10 mouse cellular contexts compared by ENCODE assay signal in the genomic region with DNA sequence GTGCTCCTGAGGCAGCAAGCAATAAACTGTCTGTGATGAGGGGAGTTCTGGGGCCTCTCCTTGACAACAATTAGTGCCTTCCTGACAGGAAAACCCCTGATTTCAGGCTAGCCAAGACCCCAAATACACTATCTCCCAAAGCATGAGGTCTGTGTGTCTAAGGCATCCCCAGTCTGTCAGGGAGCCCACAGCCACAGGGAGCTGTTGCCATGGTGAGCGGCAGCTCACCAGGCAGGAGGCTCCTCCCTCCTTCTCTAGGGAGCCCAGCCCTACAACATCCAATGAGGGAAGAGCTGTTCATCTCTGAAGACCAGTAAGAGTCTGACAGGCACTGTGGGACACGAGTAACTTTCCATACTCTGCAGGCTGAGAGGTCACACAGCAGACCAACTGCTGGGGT. TPM values are rescaled to one million over a fixed set of nuclear protein-coding genes. Genes with fewer than 3 reads are reported as not detected.
DNase-seq lines count a peak whose midpoint lies in the region; ATAC-seq and TF ChIP-seq lines count a peak whose summit lies in the region.
"Had no signal": no experiment of that assay in that cellular context is flagged by ENCODE, and none has a peak within 500 bp of the region (broad histone marks: within the 10 kb centered on the region; RNA-seq: fewer than 3 reads in every experiment).

No protein-coding gene starts in this region.

- ATAC-seq in liver, embryonic 16.5 days (ENCODE audit: low read depth) = peak; percentile 24; the same call in 1 of the 2 replicates

- TF ChIP-seq CTCF in layer of hippocampus, adult 2 months (conservative IDR thresholded peaks at IDR 0.05) = no peak

- H3K27me3 ChIP-seq in liver, embryonic 16.5 days (ENCODE audit: control insufficient read depth, insufficient read depth, low read depth, low read length) = peaks cover 21% of the 10 kb centered on the region
- H3K27me3 ChIP-seq in forebrain, embryonic 10.5 days (ENCODE audit: poor library complexity, severe bottlenecking) = peaks cover 45% of the 10 kb centered on the region

- no peaks in the 10 kb centered on the region for H3K4me1 ChIP-seq in liver, embryonic 16.5 days (ENCODE audit: control insufficient read depth, low read depth, low read length)
- peaks cover 29% of the 10 kb centered on the region for H3K4me1 ChIP-seq in forebrain, embryonic 10.5 days

- H3K36me3 ChIP-seq in liver, embryonic 16.5 days (ENCODE audit: control insufficient read depth, insufficient read depth) = no peaks in the 10 kb centered on the region
- no peaks in the 10 kb centered on the region for H3K36me3 ChIP-seq in forebrain, embryonic 10.5 days (replicated peaks)

- no peak overlapping the region for H3K27ac ChIP-seq in liver, embryonic 16.5 days (ENCODE audit: low read length)
- no peak overlapping the region for H3K27ac ChIP-seq in forebrain, embryonic 10.5 days
- peak overlapping the region; percentile 99 for H3K27ac ChIP-seq in layer of hippocampus, adult 2 months

- no peaks in the 10 kb centered on the region for H3K9me3 ChIP-seq in liver, embryonic 16.5 days (replicated peaks; ENCODE audit: control insufficient read depth, low read length)
- no peaks in the 10 kb centered on the region for H3K9me3 ChIP-seq in forebrain, embryonic 10.5 days

- DNase-seq in liver = no peak
- DNase-seq in forebrain, embryonic 10.5 days (ENCODE audit: extremely low spot score, low spot score) = peak; percentile 30
- DNase-seq in layer of hippocampus, adult 2 months (ENCODE audit: low spot score in 2 of 2) = peak; percentile 64 to 89
- DNase-seq in right cerebral cortex, adult 18-20 months = peak; percentile 82
- no peak for DNase-seq in adipocyte (ENCODE audit: low spot score)
- no peak for DNase-seq in spleen, postnatal 10 days (ENCODE audit: low spot score in 2 of 2)
- no peak for DNase-seq in gastrocnemius, postnatal 25 days

- H3K4me2 ChIP-seq in liver, embryonic 16.5 days (ENCODE audit: low read depth, low read length) = no peak overlapping the region

- H3K9ac ChIP-seq in liver, embryonic 16.5 days (ENCODE audit: low read depth, low read length) = no peak overlapping the region

- H3K4me3 ChIP-seq in liver, embryonic 16.5 days (ENCODE audit: low read depth, low read length) = no peak overlapping the region
- H3K4me3 ChIP-seq in forebrain, embryonic 10.5 days = no peak overlapping the region
- H3K4me3 ChIP-seq in layer of hippocampus, adult 2 months = peak overlapping the region; percentile 33

- WGBS in liver, embryonic 16.5 days (ENCODE audit: insufficient replicate concordance) = 2% methylated on average over 2 of the region's 2 CpGs
- WGBS in forebrain, embryonic 10.5 days = 0% methylated on average over 2 of the region's 2 CpGs

RNA-seq across cellular contexts. Expression of gene Eef1a2, which starts 3.0 kb away (rescaled TPM):
- not detected in 2 replicates for polyA plus RNA-seq in liver, embryonic 16.5 days (2015; fragmentation: Nextera tagmentation; extraction: Ambion mirVana)
- 0.07 and 0.15 TPM in 2 replicates for polyA plus RNA-seq in forebrain, embryonic 10.5 days (2016; fragmentation: Nextera tagmentation; extraction: Ambion mirVana)
- total RNA-seq in layer of hippocampus, adult 2 months (2021) = 1,000 to 10,000 TPM; 1,145 to 1,175 TPM
- 1,000 to 10,000 TPM; 1,917 to 2,157 TPM for total RNA-seq in gastrocnemius, postnatal 25 days (2021)

RNA-seq across cellular contexts. Expression of gene Kcnq2, which starts 24.7 kb away (rescaled TPM):
- polyA plus RNA-seq in liver, embryonic 16.5 days (2015; fragmentation: Nextera tagmentation; extraction: Ambion mirVana) = 0.16 and 0.32 TPM in 2 replicates
- 2.9 and 3.8 TPM in 2 replicates for polyA plus RNA-seq in forebrain, embryonic 10.5 days (2016; fragmentation: Nextera tagmentation; extraction: Ambion mirVana)
- 100 to 1,000 TPM; 327 to 335 TPM for total RNA-seq in layer of hippocampus, adult 2 months (2021)
- not detected for total RNA-seq in gastrocnemius, postnatal 25 days (2021)
- polyA plus RNA-seq: spleen, adult 2 months had no signal

RNA-seq across cellular contexts. Expression of gene Ppdpf, which starts 27.3 kb away (rescaled TPM):
- polyA plus RNA-seq in liver, embryonic 16.5 days (2015; fragmentation: Nextera tagmentation; extraction: Ambion mirVana) = 92.7 and 94.4 TPM in 2 replicates
- 387 and 397 TPM in 2 replicates for polyA plus RNA-seq in forebrain, embryonic 10.5 days (2016; fragmentation: Nextera tagmentation; extraction: Ambion mirVana)
- 10 to 100 TPM; 85.4 to 90.2 TPM for total RNA-seq in layer of hippocampus, adult 2 months (2021)
- total RNA-seq in gastrocnemius, postnatal 25 days (2021) = 10 to 100 TPM; 44.4 to 49.5 TPM

RNA-seq across cellular contexts. Expression of gene Ptk6, which starts 42.8 kb away (rescaled TPM):
- polyA plus RNA-seq in liver, embryonic 16.5 days (2015; fragmentation: Nextera tagmentation; extraction: Ambion mirVana) = 0.15 and 0.27 TPM in 2 replicates
- polyA plus RNA-seq in forebrain, embryonic 10.5 days (2016; fragmentation: Nextera tagmentation; extraction: Ambion mirVana) = not detected in 2 replicates
- under 1 TPM in 1 of 2 experiments, not detected in 1; 0.10 TPM for total RNA-seq in layer of hippocampus, adult 2 months (2021)
- not detected for total RNA-seq in gastrocnemius, postnatal 25 days (2021)
- total RNA-seq: layer of hippocampus, postnatal 25 days had no signal

RNA-seq across cellular contexts. Expression of gene Srms, which starts 53.2 kb away (rescaled TPM):
- polyA plus RNA-seq in liver, embryonic 16.5 days (2015; fragmentation: Nextera tagmentation; extraction: Ambion mirVana) = 0.51 and 0.54 TPM in 2 replicates
- polyA plus RNA-seq in forebrain, embryonic 10.5 days (2016; fragmentation: Nextera tagmentation; extraction: Ambion mirVana) = 0.12 and 0.15 TPM in 2 replicates
- under 1 TPM; 0.12 to 0.41 TPM for total RNA-seq in layer of hippocampus, adult 2 months (2021)
- total RNA-seq in gastrocnemius, postnatal 25 days (2021) = under 1 TPM; 0.20 to 0.24 TPM

Comparison
In these comparisons a context has a peak if more than half of its experiments do, and no peak if none do; other contexts are left out.
1. DNase-seq: peak in forebrain, embryonic 10.5 days (single experiment), layer of hippocampus, adult 2 months (2 of 2) and right cerebral cortex, adult 18-20 months (single experiment); none in liver (single experiment), adipocyte (single experiment), spleen, postnatal 10 days (0 of 2) and gastrocnemius, postnatal 25 days (single experiment).
2. RNA of gene Kcnq2, which starts 24.7 kb away (total RNA-seq): 327 to 335 TPM in layer of hippocampus, adult 2 months; not detected in gastrocnemius, postnatal 25 days; every median in the first group is over 100 times any median in the second.